Comparison of ENCODE assay signal across 21 mouse cellular contexts in genomic region chr9:61052621-61053020, GRCm38 (mm10).
DNase-seq lines count a peak whose midpoint lies in the region; ATAC-seq and TF ChIP-seq lines count a peak whose summit lies in the region.
"Had no signal": no experiment of that assay in that cellular context is flagged by ENCODE, and none has a peak within 500 bp of the region (broad histone marks: within the 10 kb centered on the region; RNA-seq: fewer than 3 reads in every experiment).

No protein-coding gene starts in this region.

- H3K9ac ChIP-seq in CH12.LX (ENCODE audit: insufficient read depth, low read depth) = no peak overlapping the region
- H3K9ac ChIP-seq in midbrain, embryonic 14.5 days (replicated peaks; ENCODE audit: low read length) = no peak overlapping the region
- H3K9ac ChIP-seq: forebrain, embryonic 15.5 days; heart, embryonic 15.5 days; hindbrain, embryonic 14.5 days had no signal

- dilution Hi-C loops in CH12.LX (cut with MboI; ENCODE audit: extremely low pct_ligation_motif_present, extremely low pct_unique_long_range_greater_than_20kb, low sequenced_read_pairs) = no loop called here

- no peak for TF ChIP-seq CTCF in CH12.LX (conservative IDR thresholded peaks at IDR 0.05 in 1 of 2, IDR thresholded peaks at IDR 0.05 in 1 of 2; ENCODE audit: low read depth in 2 of 2, low read length in 2 of 2)

- TF ChIP-seq POLR2A in CH12.LX (IDR thresholded peaks at IDR 0.05; ENCODE audit: low read depth, low read length) = no peak

- H3K36me3 ChIP-seq in CH12.LX (replicated peaks in 1 of 2; ENCODE audit: control insufficient read depth in 1 of 2, insufficient read depth in 1 of 2, low read length in 1 of 2) = no peaks in the 10 kb centered on the region
- no peaks in the 10 kb centered on the region for H3K36me3 ChIP-seq in midbrain, embryonic 14.5 days (ENCODE audit: control insufficient read depth, insufficient read depth, low read length)
- H3K36me3 ChIP-seq: embryonic facial prominence, embryonic 10.5 days; forebrain, embryonic 15.5 days; heart, embryonic 15.5 days; hindbrain, embryonic 10.5 days had no signal

- no peak overlapping the region for H3K4me2 ChIP-seq in CH12.LX (ENCODE audit: insufficient read depth, low read depth, poor library complexity, severe bottlenecking)
- H3K4me2 ChIP-seq in midbrain, embryonic 14.5 days (ENCODE audit: low read length) = no peak overlapping the region
- H3K4me2 ChIP-seq: forebrain, embryonic 15.5 days; heart, embryonic 11.5 days; heart, embryonic 15.5 days; hindbrain, embryonic 14.5 days had no signal

- peak; percentile 35 for DNase-seq in CH12.LX (ENCODE audit: extremely low read depth)
- DNase-seq in thymus, adult 18-20 months = peak; percentile 45 to 73
- DNase-seq in thymus, postnatal 14 days = peak; percentile 72
- DNase-seq in heart, adult 8-10 months (ENCODE audit: low spot score) = no peak
- DNase-seq in urinary bladder, adult 2 months (ENCODE audit: low spot score) = no peak
- no peak for DNase-seq in adrenal gland, postnatal 4 days (ENCODE audit: low spot score in 2 of 2)
- DNase-seq in midbrain, embryonic 14.5 days = no peak
- DNase-seq: adrenal gland, postnatal 14 days; cerebellum, adult 2 months; cerebellum, postnatal 10 days; gastrocnemius, postnatal 10 days; heart, adult 18-20 months had no signal

- H3K27me3 ChIP-seq in CH12.LX (replicated peaks) = peaks cover 13% of the 10 kb centered on the region
- no peaks in the 10 kb centered on the region for H3K27me3 ChIP-seq in midbrain, embryonic 14.5 days (ENCODE audit: control insufficient read depth, insufficient read depth, low read length)
- H3K27me3 ChIP-seq: forebrain, embryonic 15.5 days had no signal

- TF ChIP-seq EP300 in CH12.LX (IDR thresholded peaks at IDR 0.05; ENCODE audit: low read length) = no peak

- TF ChIP-seq RAD21 in CH12.LX (IDR thresholded peaks at IDR 0.05; ENCODE audit: low read depth, low read length) = no peak

- no peak overlapping the region for H3K4me3 ChIP-seq in CH12.LX (replicated peaks in 1 of 3; ENCODE audit: low read depth in 2 of 3, low read length in 2 of 3, poor library complexity in 1 of 3)
- no peak overlapping the region for H3K4me3 ChIP-seq in midbrain, embryonic 14.5 days (replicated peaks; ENCODE audit: low read depth, low read length)
- H3K4me3 ChIP-seq: embryonic facial prominence, embryonic 10.5 days; erythroblast, embryonic 14.5 days; forebrain, embryonic 15.5 days; heart, embryonic 15.5 days; hindbrain, embryonic 10.5 days had no signal

- H3K79me2 ChIP-seq in CH12.LX (replicated peaks; ENCODE audit: control insufficient read depth, extremely low read depth, insufficient read depth, poor library complexity, severe bottlenecking) = no peaks in the 10 kb centered on the region

- in situ Hi-C loops in CH12.LX (cut with MboI; ENCODE audit: low pct_ligation_motif_present, low pct_unique_long_range_greater_than_20kb, low sequenced_read_pairs) = loop anchor here (25.0 kb wide), 1 partner anchor 235 kb away; no protein-coding TSS in a partner anchor

- WGBS in midbrain, embryonic 14.5 days = 94% methylated on average over 12 of the region's 12 CpGs

- no peak overlapping the region for H3K27ac ChIP-seq in CH12.LX (ENCODE audit: insufficient read depth, low read depth)
- H3K27ac ChIP-seq in midbrain, embryonic 14.5 days (replicated peaks; ENCODE audit: low read depth, low read length) = no peak overlapping the region
- H3K27ac ChIP-seq: embryonic facial prominence, embryonic 10.5 days; forebrain, embryonic 15.5 days; heart, embryonic 15.5 days; hindbrain, embryonic 10.5 days; hindbrain, embryonic 14.5 days had no signal

- peaks cover 15% of the 10 kb centered on the region for H3K9me3 ChIP-seq in CH12.LX (replicated peaks; ENCODE audit: low read length)
- no peaks in the 10 kb centered on the region for H3K9me3 ChIP-seq in midbrain, embryonic 14.5 days (ENCODE audit: control insufficient read depth, low read length)
- H3K9me3 ChIP-seq: embryonic facial prominence, embryonic 10.5 days; forebrain, embryonic 15.5 days; heart, embryonic 15.5 days had no signal

- peaks cover 27 to 56% of the 10 kb centered on the region in 2 experiments for H3K4me1 ChIP-seq in CH12.LX (ENCODE audit: control insufficient read depth in 1 of 2, insufficient read depth in 2 of 2)
- peaks cover 17% of the 10 kb centered on the region for H3K4me1 ChIP-seq in midbrain, embryonic 14.5 days (ENCODE audit: control insufficient read depth, insufficient read depth, low read length)

- ATAC-seq in midbrain, embryonic 14.5 days (ENCODE audit: low FRiP score, low TSS enrichment) = no peak
- ATAC-seq: activated CD4-positive, CD25-positive, alpha-beta regulatory T cell, adult 4 months; CD4-positive, CD25-positive, alpha-beta regulatory T cell, adult 4 months; forebrain, embryonic 15.5 days had no signal

TF ChIP-seq in CH12.LX, 34 proteins besides CTCF, POLR2A, EP300 and RAD21:
- TF ChIP-seq BHLHE40 (IDR thresholded peaks at IDR 0.05; ENCODE audit: low read depth, low read length) (peak; percentile 64), JUND (conservative IDR thresholded peaks at IDR 0.05; ENCODE audit: low read depth, low read length) (no peak)

Comparison
In these comparisons a context has a peak if more than half of its experiments do, and no peak if none do; other contexts are left out.
1. DNase-seq: peak in CH12.LX (single experiment), thymus, adult 18-20 months (2 of 2) and thymus, postnatal 14 days (single experiment); none in heart, adult 8-10 months (single experiment), urinary bladder, adult 2 months (single experiment), adrenal gland, postnatal 4 days (0 of 2) and midbrain, embryonic 14.5 days (single experiment).